30 mouse cellular contexts compared by ENCODE assay signal in the genomic region with DNA sequence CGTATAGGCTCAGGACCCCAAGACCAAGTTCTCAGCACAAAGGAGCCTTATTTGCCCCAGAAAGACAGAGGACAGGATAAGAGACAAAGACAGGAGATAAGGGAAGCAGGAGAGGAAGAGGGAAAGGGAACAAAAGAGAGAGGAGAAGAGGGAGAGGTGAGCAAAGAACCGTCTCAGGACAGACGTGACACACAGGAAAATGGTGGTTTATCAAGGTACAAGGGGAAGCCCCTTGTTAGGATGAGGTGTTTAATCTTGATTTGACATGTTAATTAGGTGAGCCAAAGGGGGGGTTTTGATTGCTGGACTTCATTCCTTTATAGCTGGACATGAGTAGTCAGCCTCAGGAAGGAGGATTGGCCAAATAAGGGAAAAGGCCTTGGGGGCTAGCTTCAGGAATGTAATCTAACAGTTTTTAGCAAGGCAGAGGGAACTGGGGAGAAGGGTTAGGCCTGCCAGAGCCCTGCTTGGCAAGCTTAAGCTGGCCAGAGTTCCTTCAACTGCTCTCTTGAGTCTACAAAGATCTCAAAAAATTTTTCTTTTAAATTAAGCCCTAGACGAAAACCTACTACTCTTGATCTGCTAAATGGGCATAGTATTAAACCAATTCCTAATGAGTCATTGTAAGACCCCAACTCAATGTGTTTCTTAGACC. TPM values are rescaled to one million over a fixed set of nuclear protein-coding genes. Genes with fewer than 3 reads are reported as not detected.
DNase-seq lines count a peak whose midpoint lies in the region; ATAC-seq and TF ChIP-seq lines count a peak whose summit lies in the region.
"Had no signal": no experiment of that assay in that cellular context is flagged by ENCODE, and none has a peak within 500 bp of the region (broad histone marks: within the 10 kb centered on the region; RNA-seq: fewer than 3 reads in every experiment).

No protein-coding gene starts in this region.

- intact Hi-C loops in gastrocnemius, adult 2 months (cut with DNase I), result no loop called here

- no peaks in the 10 kb centered on the region for H3K9me3 ChIP-seq in lung, postnatal 0 days (ENCODE audit: low read length)
- no peaks in the 10 kb centered on the region for H3K9me3 ChIP-seq in stomach, postnatal 0 days (ENCODE audit: control insufficient read depth, low read length)
- H3K9me3 ChIP-seq: embryonic facial prominence, embryonic 10.5 days; embryonic facial prominence, embryonic 15.5 days; forebrain, embryonic 13.5 days; limb, embryonic 13.5 days; lung, embryonic 15.5 days; megakaryocyte, embryonic 14.5 days; midbrain, embryonic 12.5 days; neural tube, embryonic 15.5 days had no signal

- H3K27ac ChIP-seq in lung, postnatal 0 days (ENCODE audit: low read length), result no peak overlapping the region
- 0 out of 2 replicates have a peak overlapping the region, but pooled peaks have one; percentile 35 for H3K27ac ChIP-seq in stomach, postnatal 0 days (replicated peaks)
- no peak overlapping the region for H3K27ac ChIP-seq in gastrocnemius, adult 2 months
- H3K27ac ChIP-seq: embryonic facial prominence, embryonic 10.5 days; embryonic facial prominence, embryonic 15.5 days; forebrain, embryonic 13.5 days; hindbrain, embryonic 14.5 days; layer of hippocampus, adult 2 months; left cerebral cortex, adult 2 months; limb, embryonic 13.5 days; lung, embryonic 15.5 days; midbrain, embryonic 12.5 days; neural tube, embryonic 15.5 days had no signal

- no peak for TF ChIP-seq CTCF in lung, postnatal 0 days (IDR thresholded peaks at IDR 0.05)
- TF ChIP-seq CTCF in stomach, postnatal 0 days (IDR thresholded peaks at IDR 0.05; ENCODE audit: low read depth), result no peak
- no peak for TF ChIP-seq CTCF in gastrocnemius, adult 2 months (IDR thresholded peaks at IDR 0.05)

- TF ChIP-seq EP300 in lung, postnatal 0 days (IDR thresholded peaks at IDR 0.05), result no peak
- no peak for TF ChIP-seq EP300 in stomach, postnatal 0 days (optimal IDR thresholded peaks at IDR 0.05)

- no peak overlapping the region for H3K4me2 ChIP-seq in lung, postnatal 0 days (replicated peaks; ENCODE audit: low read depth, low read length)
- H3K4me2 ChIP-seq in stomach, postnatal 0 days (replicated peaks; ENCODE audit: low read depth), result no peak overlapping the region
- H3K4me2 ChIP-seq: embryonic facial prominence, embryonic 15.5 days; forebrain, embryonic 13.5 days; heart, embryonic 11.5 days; hindbrain, embryonic 14.5 days; limb, embryonic 13.5 days; liver, embryonic 11.5 days; lung, embryonic 15.5 days; midbrain, embryonic 12.5 days; neural tube, embryonic 15.5 days had no signal

- no peak overlapping the region for H3K4me3 ChIP-seq in lung, postnatal 0 days (ENCODE audit: low read depth, low read length)
- no peak overlapping the region for H3K4me3 ChIP-seq in stomach, postnatal 0 days (ENCODE audit: low read depth, low read length)
- no peak overlapping the region for H3K4me3 ChIP-seq in gastrocnemius, adult 2 months
- H3K4me3 ChIP-seq: embryonic facial prominence, embryonic 10.5 days; embryonic facial prominence, embryonic 15.5 days; forebrain, embryonic 13.5 days; layer of hippocampus, adult 2 months; left cerebral cortex, adult 2 months; limb, embryonic 13.5 days; lung, embryonic 15.5 days; megakaryocyte, embryonic 14.5 days; midbrain, embryonic 12.5 days; neural tube, embryonic 15.5 days had no signal

- H3K27me3 ChIP-seq in lung, postnatal 0 days (replicated peaks; ENCODE audit: insufficient read depth, low read length), result no peaks in the 10 kb centered on the region
- H3K27me3 ChIP-seq in stomach, postnatal 0 days (ENCODE audit: control insufficient read depth, insufficient read depth, low read length), result no peaks in the 10 kb centered on the region
- H3K27me3 ChIP-seq: embryonic facial prominence, embryonic 15.5 days; forebrain, embryonic 13.5 days; limb, embryonic 13.5 days; lung, embryonic 15.5 days; megakaryocyte, embryonic 14.5 days; midbrain, embryonic 12.5 days; neural tube, embryonic 15.5 days had no signal

- H3K36me3 ChIP-seq in lung, postnatal 0 days (ENCODE audit: insufficient read depth, low read length), result peaks cover 8% of the 10 kb centered on the region; the same call in 1 of the 2 replicates
- no peaks in the 10 kb centered on the region; the same call in 1 of the 2 replicates for H3K36me3 ChIP-seq in stomach, postnatal 0 days (ENCODE audit: control insufficient read depth, insufficient read depth, low read length)

- WGBS in lung, postnatal 0 days, result 60% methylated on average over 4 of the region's 4 CpGs
- 58% methylated on average over 4 of the region's 4 CpGs for WGBS in stomach, postnatal 0 days

- DNase-seq in lung, postnatal 10 days, result peak; percentile 14
- DNase-seq in lung, postnatal 0 days (ENCODE audit: low spot score), result no peak
- DNase-seq in adipocyte (ENCODE audit: low spot score), result peak; percentile 83
- DNase-seq in stomach, postnatal 0 days (ENCODE audit: low spot score), result no peak
- no peak for DNase-seq in natural killer cell, adult 2 months (ENCODE audit: low spot score in 2 of 2)
- DNase-seq in gastrocnemius, adult 2 months, result no peak
- DNase-seq: B cell, adult 2 months; cerebellum, adult 8-10 months; cerebellum, postnatal 25 days; gastrocnemius, postnatal 14 days; heart, postnatal 36 days; kidney, adult 2 months; kidney, postnatal 36 days; lung, postnatal 4 days; retina, postnatal 1 day; right cerebral cortex, postnatal 14 days had no signal

- H3K4me1 ChIP-seq in lung, postnatal 0 days (ENCODE audit: insufficient read depth, low read depth, low read length), result peaks cover 3% of the 10 kb centered on the region; the same call in 1 of the 2 replicates
- H3K4me1 ChIP-seq in stomach, postnatal 0 days (replicated peaks; ENCODE audit: control insufficient read depth, insufficient read depth), result 0 out of 2 replicates have a peak, but pooled peaks cover 2% of the 10 kb centered on the region

- ATAC-seq in lung, postnatal 0 days, result no peak
- ATAC-seq in CD4-positive, CD25-positive, alpha-beta regulatory T cell, adult 4 months, result peak; percentile 94
- no peak for ATAC-seq in stomach, postnatal 0 days (ENCODE audit: low FRiP score, low TSS enrichment)
- ATAC-seq: forebrain, embryonic 13.5 days had no signal

- no peak overlapping the region for H3K9ac ChIP-seq in lung, postnatal 0 days (replicated peaks; ENCODE audit: low read depth)
- H3K9ac ChIP-seq in stomach, postnatal 0 days (ENCODE audit: low read length), result no peak overlapping the region
- H3K9ac ChIP-seq: embryonic facial prominence, embryonic 15.5 days; forebrain, embryonic 13.5 days; hindbrain, embryonic 14.5 days; limb, embryonic 13.5 days; lung, embryonic 15.5 days; midbrain, embryonic 12.5 days; neural tube, embryonic 15.5 days had no signal

RNA-seq across cellular contexts. Expression of a gene that starts 5.9 kb away (rescaled TPM):
- polyA plus RNA-seq in lung, postnatal 0 days (2015; fragmentation: Nextera tagmentation; extraction: Ambion mirVana), result 139 and 143 TPM in 2 replicates
- polyA plus RNA-seq in CD4-positive, CD25-positive, alpha-beta regulatory T cell, adult 4 months (2017; shearing (Covaris generic)), result 100 to 1,000 TPM in 1 of 2 experiments, 10 to 100 TPM in 1; 96.8 to 122 TPM
- polyA plus RNA-seq in stomach, postnatal 0 days (2015; fragmentation: Nextera tagmentation; extraction: Ambion mirVana), result 82.1 and 82.2 TPM in 2 replicates
- 10 to 100 TPM; 46.4 to 60.7 TPM for total RNA-seq in gastrocnemius, adult 2 months (2021)

RNA-seq across cellular contexts. Expression of a gene that starts 11.4 kb away (rescaled TPM):
- polyA plus RNA-seq in lung, postnatal 0 days (2015; fragmentation: Nextera tagmentation; extraction: Ambion mirVana), result 40.5 and 47.3 TPM in 2 replicates
- polyA plus RNA-seq in CD4-positive, CD25-positive, alpha-beta regulatory T cell, adult 4 months (2017; shearing (Covaris generic)), result 100 to 1,000 TPM in 1 of 2 experiments, 10 to 100 TPM in 1; 98.9 to 160 TPM
- 30.2 and 39.2 TPM in 2 replicates for polyA plus RNA-seq in stomach, postnatal 0 days (2015; fragmentation: Nextera tagmentation; extraction: Ambion mirVana)
- total RNA-seq in gastrocnemius, adult 2 months (2021), result 10 to 100 TPM; 18.2 to 22.5 TPM

RNA-seq across cellular contexts. Expression of a gene that starts 40.3 kb away (rescaled TPM):
- polyA plus RNA-seq in lung, postnatal 0 days (2015; fragmentation: Nextera tagmentation; extraction: Ambion mirVana), result 78.9 and 79.3 TPM in 2 replicates
- 10 to 100 TPM; 28.9 to 38.7 TPM for polyA plus RNA-seq in CD4-positive, CD25-positive, alpha-beta regulatory T cell, adult 4 months (2017; shearing (Covaris generic))
- 60.1 and 69.4 TPM in 2 replicates for polyA plus RNA-seq in stomach, postnatal 0 days (2015; fragmentation: Nextera tagmentation; extraction: Ambion mirVana)
- 100 to 1,000 TPM; 113 to 123 TPM for total RNA-seq in gastrocnemius, adult 2 months (2021)

RNA-seq across cellular contexts. Expression of a gene that starts 42.1 kb away (rescaled TPM):
- 11.0 and 13.3 TPM in 2 replicates for polyA plus RNA-seq in lung, postnatal 0 days (2015; fragmentation: Nextera tagmentation; extraction: Ambion mirVana)
- polyA plus RNA-seq in CD4-positive, CD25-positive, alpha-beta regulatory T cell, adult 4 months (2017; shearing (Covaris generic)), result 10 to 100 TPM; 34.5 to 48.8 TPM
- 14.8 TPM in 2 replicates for polyA plus RNA-seq in stomach, postnatal 0 days (2015; fragmentation: Nextera tagmentation; extraction: Ambion mirVana)
- total RNA-seq in gastrocnemius, adult 2 months (2021), result 1 to 10 TPM; 4.3 to 5.0 TPM

RNA-seq across cellular contexts. Expression of a gene that starts 43.5 kb away (rescaled TPM):
- polyA plus RNA-seq in lung, postnatal 0 days (2015; fragmentation: Nextera tagmentation; extraction: Ambion mirVana), result 29.0 and 33.7 TPM in 2 replicates
- polyA plus RNA-seq in CD4-positive, CD25-positive, alpha-beta regulatory T cell, adult 4 months (2017; shearing (Covaris generic)), result 10 to 100 TPM; 28.5 to 38.4 TPM
- 32.4 and 33.7 TPM in 2 replicates for polyA plus RNA-seq in stomach, postnatal 0 days (2015; fragmentation: Nextera tagmentation; extraction: Ambion mirVana)
- total RNA-seq in gastrocnemius, adult 2 months (2021), result 10 to 100 TPM; 54.7 to 61.6 TPM

Comparison
In these comparisons a context has a peak if more than half of its experiments do, and no peak if none do; other contexts are left out.
1. DNase-seq: peak in lung, postnatal 10 days (single experiment) and adipocyte (single experiment); none in lung, postnatal 0 days (single experiment), stomach, postnatal 0 days (single experiment), natural killer cell, adult 2 months (0 of 2) and gastrocnemius, adult 2 months (single experiment).